Mouse (Mus musculus) splenic B cell, adult 2 months (primary cell): ENCODE data around the gene Lzts3.
"Not testable (repeated sequence)": the region's sequence is repeated elsewhere in the genome, so short reads cannot be mapped to it uniquely, and the experiment has no call there.

Source experiments
- DNase-seq: peaks from one replicate; pipeline ENCODE4 v3.0.0-alpha.2; 2011; ENCODE audit warnings: low read depth, low spot score
- H3K27me3 ChIP-seq: 2 replicates; pipeline ENCODE4 v1.6.1; 2012; ENCODE audit warnings: mild to moderate bottlenecking, low read length, moderate library complexity, mixed read lengths; ENCODE audit not compliant: control insufficient read depth, poor library complexity, insufficient read depth, severe bottlenecking
- H3K36me3 ChIP-seq: 2 replicates; pipeline ENCODE4 v1.6.1; 2012; ENCODE audit warnings: mild to moderate bottlenecking, low read length, moderate library complexity, mixed read lengths; ENCODE audit not compliant: control insufficient read depth, poor library complexity, insufficient read depth, severe bottlenecking

Lzts3 gene

DNA sequence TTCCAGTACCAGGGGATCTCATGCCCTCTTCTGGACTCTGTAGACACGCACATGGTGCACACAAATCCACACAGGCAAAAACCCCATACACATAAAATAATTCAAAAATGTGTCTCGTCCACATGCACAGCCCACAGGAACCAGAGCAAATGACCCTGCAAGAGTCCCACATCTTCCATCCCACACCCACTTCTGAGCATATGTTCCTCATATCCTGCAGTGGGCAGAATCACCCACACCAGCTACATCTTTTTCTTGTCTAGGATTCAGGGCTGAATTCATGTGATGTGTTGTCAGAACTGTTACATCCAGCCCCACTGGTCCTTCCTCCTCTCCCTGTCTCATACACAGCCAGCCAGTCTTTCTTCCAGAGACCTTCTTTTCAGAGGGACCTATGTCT lies 10.7 kb upstream of the Lzts3 start:
- no peak for DNase-seq
- H3K27me3 ChIP-seq, result no peaks in the 10 kb centered on the region
- peaks cover 11% of the 10 kb centered on the region for H3K36me3 ChIP-seq

DNA sequence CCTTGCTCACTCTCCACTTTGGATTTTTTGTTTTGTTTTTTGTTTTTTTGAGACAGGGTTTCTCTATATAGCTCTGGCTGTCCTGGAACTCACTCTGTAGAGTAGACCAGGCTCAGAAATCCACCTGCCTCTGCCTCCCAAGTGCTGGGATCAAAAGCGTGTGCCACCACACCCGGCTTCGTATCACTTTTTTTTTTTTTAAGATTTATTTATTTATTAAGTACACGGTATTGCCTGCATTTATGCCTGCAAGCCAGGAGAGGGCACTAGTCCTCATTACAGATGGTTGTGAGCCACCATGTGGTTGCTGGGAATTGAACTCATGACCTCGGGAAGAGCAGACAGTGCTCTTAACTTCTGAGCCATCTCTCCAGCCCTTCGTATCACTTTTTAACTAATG lies 6.4 kb upstream of the Lzts3 start:
- H3K27me3 ChIP-seq, H3K36me3 ChIP-seq, DNase-seq: not testable (repeated sequence)

DNA sequence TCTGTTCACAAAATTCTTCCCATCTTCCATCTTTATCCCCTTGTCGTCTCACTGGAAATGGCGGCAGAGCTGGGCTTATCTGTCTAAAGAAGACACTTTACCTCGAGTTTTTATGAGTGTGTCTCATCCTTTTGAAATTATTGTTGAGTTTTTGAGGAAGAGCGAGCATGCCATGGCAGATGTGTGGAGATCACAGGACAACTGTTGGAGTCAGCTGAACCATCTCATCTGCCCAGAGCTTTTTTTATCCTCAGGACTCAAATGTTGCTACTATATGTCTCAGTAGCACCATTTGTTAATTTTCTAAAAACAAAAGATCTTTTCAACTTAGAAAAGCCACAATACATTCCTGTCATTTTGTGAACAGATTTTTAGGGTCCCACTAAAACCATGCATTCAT lies 2.6 kb upstream of the Lzts3 start:
- no peak for DNase-seq
- Histone ChIP-seq H3K36me3 (no peaks in the 10 kb centered on the region), H3K27me3 (no peaks in the 10 kb centered on the region)

DNA sequence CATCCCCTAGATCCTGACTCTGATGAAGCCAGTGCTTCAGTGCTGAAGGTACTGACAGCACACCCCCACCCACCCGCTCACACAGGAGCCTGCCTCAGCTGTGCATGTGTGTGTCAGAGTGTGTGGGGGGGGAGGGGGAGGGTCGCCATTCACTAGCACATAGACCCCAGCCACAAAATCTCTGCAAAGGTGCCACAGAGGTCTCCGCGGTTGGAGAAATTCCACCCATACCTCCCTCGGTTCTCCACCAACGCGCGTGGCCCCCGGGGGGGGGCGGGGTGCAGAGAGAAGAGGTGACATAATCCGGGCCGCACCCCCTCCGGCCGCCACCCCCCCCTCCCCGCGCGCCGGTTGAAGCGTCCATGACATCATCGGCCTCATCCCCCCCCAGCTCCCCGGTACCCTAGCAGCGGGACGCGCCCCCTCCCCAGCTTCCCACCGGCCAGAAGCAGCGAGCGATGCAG lies 374 bp downstream of the Lzts3 start:
- H3K27me3 ChIP-seq, result no peaks in the 10 kb centered on the region
- no peaks in the 10 kb centered on the region for H3K36me3 ChIP-seq
- peak; percentile 52 for DNase-seq

DNA sequence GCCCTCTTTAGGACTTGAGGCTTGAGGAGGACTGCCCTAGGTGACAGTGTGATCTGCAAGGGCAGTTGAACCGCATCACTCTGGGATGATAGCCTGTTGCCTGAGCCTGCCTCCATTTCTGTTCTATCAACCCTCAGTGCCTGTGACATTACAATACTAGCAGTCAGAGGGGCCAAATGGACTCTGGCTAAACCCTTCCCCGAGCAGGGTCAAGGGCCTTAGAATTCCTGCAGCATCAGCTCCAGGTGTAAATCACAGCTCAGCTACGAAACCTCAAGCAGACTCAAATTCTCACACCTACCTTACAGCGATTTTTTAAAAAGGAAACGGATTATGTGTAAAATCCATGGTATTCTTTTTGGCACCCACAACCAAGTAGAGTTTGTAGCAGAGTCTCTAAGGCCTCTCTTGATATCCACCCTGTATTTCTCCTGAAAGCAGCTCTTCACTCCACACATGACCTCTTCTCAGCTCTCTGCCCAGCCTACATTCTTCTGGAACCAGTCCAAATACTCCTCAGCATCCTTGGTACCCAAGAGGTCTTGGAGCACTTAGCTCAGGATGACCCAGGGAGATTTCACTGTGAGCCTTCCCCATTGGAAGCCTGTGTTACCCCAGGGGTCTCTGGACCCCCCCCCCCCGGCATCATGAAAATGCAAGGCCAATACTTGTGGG lies 1.1 kb downstream of the Lzts3 start:
- no peak for DNase-seq
- no peaks in the 10 kb centered on the region for H3K36me3 ChIP-seq
- H3K27me3 ChIP-seq, result no peaks in the 10 kb centered on the region

DNA sequence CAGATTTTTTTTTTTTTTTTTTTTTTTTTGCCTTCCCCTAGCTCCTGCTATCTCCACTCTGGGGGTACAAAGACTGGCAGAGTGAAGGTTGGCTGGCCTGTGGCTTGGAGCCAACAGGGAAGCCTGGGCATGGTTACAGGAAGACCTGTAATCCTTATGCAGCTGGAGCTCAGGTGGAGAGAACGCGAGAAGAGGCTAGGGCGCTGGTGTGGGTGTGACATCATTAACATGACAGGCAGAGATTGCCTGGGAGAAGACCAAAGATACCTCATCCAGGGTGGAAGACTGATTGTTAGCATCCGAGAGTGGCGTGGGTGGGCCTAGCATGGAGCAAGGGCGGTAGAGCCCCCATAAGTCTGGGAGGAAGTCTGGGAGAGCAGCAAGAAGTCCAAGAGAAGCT lies 3.3 kb downstream of the Lzts3 start:
- no peak for DNase-seq
- H3K36me3 ChIP-seq, result no peaks in the 10 kb centered on the region
- no peaks in the 10 kb centered on the region for H3K27me3 ChIP-seq

DNA sequence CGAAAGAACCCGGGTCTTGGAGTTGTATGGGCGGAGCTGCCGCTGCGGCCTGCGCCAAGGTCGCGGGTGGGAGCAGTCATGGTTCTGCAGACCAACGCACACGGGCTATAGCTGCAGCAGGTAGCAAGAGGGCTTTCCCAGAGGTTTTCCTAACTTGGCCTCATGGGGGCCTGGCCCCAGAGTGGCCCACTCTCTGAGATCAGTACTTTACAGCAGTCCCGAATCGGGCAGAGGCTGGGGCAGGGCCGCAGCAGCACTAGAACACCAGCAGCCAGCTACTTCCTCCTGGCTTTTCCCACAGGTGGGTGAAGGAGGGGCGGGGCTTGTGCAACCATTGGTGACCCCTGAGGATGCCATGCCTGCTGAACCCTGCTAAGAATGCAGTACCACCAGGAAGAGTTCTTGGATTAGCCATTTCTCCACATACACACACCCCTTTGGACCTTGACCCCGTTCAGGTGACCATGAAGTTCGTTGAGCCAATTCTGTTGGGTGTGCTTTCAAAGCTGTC lies 4.4 kb downstream of the Lzts3 start:
- Histone ChIP-seq H3K27me3 (no peaks in the 10 kb centered on the region), H3K36me3 (no peaks in the 10 kb centered on the region)
- no peak for DNase-seq

DNA sequence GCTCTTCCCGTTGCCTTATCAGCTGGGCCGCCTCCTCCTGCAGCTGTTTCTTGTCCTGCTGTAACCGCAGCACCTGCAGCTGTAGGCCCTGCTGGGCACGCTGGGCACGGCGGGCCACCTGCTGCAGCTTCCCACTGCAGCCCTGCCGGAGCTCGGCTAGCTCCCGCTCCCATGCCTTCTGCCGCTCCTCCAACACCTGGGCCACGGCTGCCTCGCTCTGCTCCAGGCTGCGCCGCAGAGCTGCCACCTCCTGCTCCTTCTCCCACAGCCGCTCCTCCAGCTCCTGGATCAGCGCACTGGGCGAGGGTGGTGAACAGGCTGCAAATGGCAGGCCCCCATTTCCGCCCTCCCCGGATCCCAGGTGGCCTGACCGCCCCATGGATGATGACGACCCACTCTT lies 6.8 kb downstream of the Lzts3 start:
- DNase-seq, result no peak
- Histone ChIP-seq H3K27me3 (no peaks in the 10 kb centered on the region), H3K36me3 (no peaks in the 10 kb centered on the region)

DNA sequence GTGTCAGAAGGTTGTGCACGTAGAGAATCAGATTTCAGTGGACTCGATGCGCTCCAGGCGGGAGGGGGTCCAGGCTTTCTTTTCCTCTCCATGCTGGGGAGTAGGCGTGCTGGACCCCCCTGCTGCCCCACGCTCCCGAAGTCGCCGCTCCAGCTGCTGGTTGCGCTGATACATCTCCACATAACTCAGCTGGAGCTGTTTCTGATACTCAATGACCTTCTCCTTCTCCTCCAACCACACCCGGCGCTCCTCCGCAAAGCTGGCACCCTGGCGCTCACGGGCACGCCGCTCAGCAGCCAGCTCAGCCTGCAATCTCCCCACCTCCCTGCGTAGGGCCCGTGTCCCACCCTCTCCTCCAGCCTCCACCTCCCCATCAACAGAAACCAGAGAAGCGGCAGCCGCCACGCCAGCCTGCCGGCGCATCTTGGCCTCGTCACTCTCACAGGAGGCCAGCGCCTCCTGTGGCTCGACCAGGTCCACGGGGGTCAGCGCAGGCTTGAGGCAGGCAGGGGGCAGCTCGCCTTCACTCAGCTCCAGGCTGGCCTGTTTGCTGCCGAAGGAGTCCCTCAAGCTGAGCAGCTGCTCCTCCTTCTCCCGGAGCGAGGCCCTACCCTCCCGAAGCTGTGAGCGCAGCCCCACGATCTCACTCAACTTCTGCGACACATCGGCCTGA lies 7.7 kb downstream of the Lzts3 start:
- no peaks in the 10 kb centered on the region for H3K36me3 ChIP-seq
- no peaks in the 10 kb centered on the region for H3K27me3 ChIP-seq
- peak; percentile 49 for DNase-seq

DNA sequence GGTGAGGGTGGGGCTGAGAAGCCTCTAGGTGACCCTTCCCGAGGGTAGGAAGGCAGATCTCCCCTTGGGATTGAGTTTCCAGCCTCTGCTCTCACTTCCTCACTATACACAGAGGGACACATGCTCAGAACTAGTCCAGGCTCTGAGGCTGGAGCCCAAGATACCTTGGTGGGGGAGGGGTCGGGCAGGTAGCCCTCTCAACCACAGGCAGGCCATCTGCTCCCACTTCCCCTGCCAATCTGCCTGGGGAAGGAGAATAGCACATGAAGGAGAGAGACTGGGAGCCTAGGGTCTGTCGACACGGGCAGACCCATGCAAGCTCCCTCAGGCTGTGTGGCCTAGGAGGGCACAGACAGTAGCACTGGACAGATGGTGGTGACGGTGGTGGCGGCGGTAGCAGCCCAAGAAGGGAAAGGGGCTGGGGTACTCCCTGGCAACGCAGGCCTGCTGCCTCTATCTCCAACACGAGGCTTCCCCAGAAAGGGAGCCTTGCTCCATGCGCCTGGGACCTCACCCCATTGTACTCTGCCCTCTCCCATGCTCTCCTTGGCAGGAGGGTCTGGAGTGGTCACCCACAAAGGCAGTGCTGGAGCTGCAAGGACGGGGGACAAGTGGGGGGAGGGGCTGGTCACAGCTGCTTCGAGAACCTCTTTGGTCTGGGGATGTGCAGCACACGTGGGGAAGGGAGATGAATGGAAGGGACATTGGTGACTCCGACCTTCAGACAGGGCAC lies 8.4 kb downstream of the Lzts3 start:
- Histone ChIP-seq H3K27me3 (no peaks in the 10 kb centered on the region), H3K36me3 (no peaks in the 10 kb centered on the region)
- DNase-seq, result no peak

DNA sequence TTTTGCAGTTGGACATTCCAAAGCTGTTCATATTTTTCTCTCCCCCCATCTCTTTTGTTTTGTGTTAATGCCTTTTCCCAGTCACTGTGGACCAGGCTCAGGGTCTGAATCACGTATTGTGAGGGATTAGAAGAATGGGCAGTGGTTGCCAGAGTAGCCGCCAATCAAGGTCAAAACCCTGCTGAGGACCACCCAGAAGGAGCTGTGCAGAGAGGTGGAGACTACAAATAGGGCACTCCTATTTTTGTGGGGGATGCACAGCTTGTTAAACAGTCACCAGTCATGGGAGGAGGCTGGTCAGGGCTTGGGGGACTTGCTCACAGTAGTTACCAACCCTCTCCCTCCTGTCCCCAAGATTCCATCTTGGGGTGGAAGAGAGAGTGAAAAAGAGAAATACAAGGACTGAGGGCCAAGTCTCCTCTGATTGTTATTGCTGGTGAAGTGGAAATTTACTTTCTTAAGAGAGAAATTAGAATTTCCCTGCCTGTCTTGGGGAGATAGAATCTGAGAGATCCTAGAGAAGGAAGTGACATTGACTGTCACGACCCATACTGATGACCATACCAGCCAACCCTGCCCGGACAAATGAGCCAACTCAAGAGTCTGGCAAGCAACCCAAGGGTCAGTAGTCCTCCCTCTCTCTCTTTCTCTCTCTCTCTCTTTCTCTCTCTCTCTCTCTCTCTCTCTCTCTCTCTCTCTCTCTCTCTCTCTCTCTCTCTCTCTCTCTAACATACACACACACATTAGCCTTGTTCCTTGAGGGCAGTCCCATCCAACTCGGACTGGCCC lies 9.5 kb downstream of the Lzts3 start:
- no peaks in the 10 kb centered on the region for H3K36me3 ChIP-seq
- DNase-seq, result no peak
- no peaks in the 10 kb centered on the region for H3K27me3 ChIP-seq

DNA sequence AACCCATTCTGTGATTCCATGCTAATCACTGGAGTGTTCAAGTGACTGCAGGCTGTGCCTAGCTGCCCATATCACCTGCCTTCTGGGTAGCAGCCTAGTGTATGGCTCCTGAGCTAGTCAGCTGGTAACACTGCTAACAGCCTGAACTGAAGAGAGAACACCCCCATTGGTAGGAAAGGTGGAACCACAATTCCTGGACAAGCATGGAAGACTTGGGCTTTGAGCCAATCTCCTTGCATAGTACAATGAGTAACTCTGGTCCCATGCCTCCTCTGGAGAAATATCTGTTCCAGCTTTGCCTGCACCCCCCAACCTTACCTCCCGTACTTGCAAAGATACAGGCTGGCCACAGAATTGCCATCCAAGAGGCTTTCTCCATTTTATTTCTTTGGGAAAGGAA lies 10.2 kb downstream of the Lzts3 start:
- DNase-seq, result no peak
- Histone ChIP-seq H3K27me3 (no peaks in the 10 kb centered on the region), H3K36me3 (no peaks in the 10 kb centered on the region)

DNA sequence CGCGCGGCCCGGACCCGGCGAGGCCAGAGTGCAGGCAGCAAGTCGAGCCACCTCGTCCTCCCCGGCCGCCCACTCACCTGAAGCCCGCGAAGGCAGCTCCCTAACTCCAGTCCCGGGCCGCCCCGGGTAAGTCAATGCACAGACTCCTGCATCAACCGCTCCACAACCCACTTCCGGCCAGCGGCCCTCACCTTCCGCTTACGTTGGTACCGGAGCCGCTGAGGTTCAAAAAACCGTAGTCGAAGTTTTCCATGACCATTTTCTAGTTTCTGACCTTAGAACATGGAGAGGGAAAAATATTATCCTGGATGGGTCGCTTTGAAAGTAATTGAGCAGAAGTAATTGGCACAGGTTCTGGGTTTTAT lies 12.8 kb downstream of the Lzts3 start, which contains the start of the genes Fastkd5 and Ubox5:
Gene Fastkd5 (minus strand): TSS at position 189 of the 365 bp plus-strand sequence.
Gene Ubox5 (minus strand): TSS at position 200 of the 365 bp plus-strand sequence.
- no peaks in the 10 kb centered on the region for H3K27me3 ChIP-seq
- H3K36me3 ChIP-seq, result no peaks in the 10 kb centered on the region; the same call in 1 of the 2 replicates
- DNase-seq, result peak; percentile 90

DNA sequence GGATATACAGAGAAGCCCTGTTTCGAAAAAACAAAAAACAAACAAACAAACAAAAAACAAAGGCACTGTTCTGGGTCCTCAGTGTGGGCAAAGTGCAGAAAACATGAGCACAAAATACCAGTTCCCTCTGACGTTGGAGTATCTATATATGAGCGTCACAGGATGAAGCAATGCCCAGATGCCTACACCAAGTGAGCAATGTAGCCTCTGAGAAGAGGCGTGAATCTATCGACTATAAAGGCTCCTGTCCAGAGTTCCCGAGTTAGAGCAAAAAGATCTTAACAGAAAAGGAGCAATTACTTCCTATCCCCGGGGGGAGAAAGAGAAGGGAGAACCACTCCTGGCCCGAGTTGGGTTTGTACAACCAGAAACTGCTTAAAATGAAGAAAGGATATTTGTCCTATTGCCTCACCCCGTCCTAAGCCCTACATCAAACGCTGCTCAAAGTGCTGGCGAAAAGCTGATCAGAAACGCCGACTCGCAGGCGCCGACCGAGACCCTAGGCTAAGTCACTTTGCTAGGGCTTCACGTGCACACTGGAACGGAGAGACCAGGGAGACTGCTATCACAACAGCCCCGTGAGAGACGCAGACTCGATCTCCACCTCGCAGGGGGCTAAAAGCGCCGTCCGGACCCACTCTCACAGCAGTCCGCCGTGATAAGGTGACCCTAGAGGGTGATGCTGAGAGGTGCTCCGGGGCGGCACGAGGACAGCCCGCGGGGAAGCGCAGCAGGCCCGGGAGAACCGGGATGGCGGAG lies 13.3 kb downstream of the Lzts3 start:
- no peaks in the 10 kb centered on the region for H3K27me3 ChIP-seq
- no peak for DNase-seq
- no peaks in the 10 kb centered on the region; the same call in 1 of the 2 replicates for H3K36me3 ChIP-seq
